Mouse (Mus musculus) right cerebral cortex, postnatal 10 days (tissue): ENCODE data around the gene Traf3ip3.

ENCODE experiments used
- DNase-seq, 2 experiments: peaks; one replicate each; pipeline ENCODE4 v3.0.0; 2021; ENCODE audit warnings: low spot score in 2 of 2

The Traf3ip3 gene

GRCm38 (mm10) chr1:193207503-193207902, 6.0 kb upstream of the Traf3ip3 start, which contains the start of gene Lamb3:
Lamb3 (plus strand) TSS chr1:193207699.
- DNase-seq: no peak

- DNase-seq: no peak
These were observed 3.9 kb upstream of the Traf3ip3 start for GRCm38 (mm10) chr1:193205431-193205830.

- no peak for DNase-seq
These were observed 2.3 kb upstream of the Traf3ip3 start for GRCm38 (mm10) chr1:193203821-193204220.

GRCm38 (mm10) chr1:193200640-193201382, 692 bp downstream of the Traf3ip3 start:
- DNase-seq: no peak

- no peak for DNase-seq
These were observed 3.2 kb downstream of the Traf3ip3 start for GRCm38 (mm10) chr1:193198312-193198711.

GRCm38 (mm10) chr1:193197494-193198205, 3.9 kb downstream of the Traf3ip3 start:
- no peak for DNase-seq

GRCm38 (mm10) chr1:193195169-193195810, 6.2 kb downstream of the Traf3ip3 start:
- no peak for DNase-seq

- no peak for DNase-seq
These were observed 6.9 kb downstream of the Traf3ip3 start for GRCm38 (mm10) chr1:193194416-193195140.

- no peak for DNase-seq
These were observed 9.7 kb downstream of the Traf3ip3 start for GRCm38 (mm10) chr1:193191675-193192283.

DNA sequence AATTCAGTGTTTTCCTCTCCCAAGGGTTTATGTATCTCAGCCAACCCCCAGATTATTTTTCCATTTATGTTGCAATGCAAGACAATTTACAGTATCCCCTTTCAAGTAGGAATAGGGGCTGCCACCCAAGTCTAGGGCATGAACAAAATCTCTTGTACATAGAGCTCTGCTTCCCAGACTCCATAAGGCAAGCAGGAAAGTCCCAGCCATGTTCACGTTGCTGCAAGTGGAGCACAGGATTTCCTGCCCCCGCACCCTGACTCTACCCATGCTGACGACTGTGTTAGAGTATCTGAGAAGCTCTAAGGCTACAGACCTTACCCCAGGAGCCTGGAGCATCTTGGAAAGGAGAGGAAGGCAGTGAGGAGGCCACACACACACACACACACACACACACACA, 11.7 kb downstream of the Traf3ip3 start:
- DNase-seq: no peak

GRCm38 (mm10) chr1:193189151-193189621, 12.3 kb downstream of the Traf3ip3 start:
- DNase-seq: peak; percentile 47 to 53

DNA sequence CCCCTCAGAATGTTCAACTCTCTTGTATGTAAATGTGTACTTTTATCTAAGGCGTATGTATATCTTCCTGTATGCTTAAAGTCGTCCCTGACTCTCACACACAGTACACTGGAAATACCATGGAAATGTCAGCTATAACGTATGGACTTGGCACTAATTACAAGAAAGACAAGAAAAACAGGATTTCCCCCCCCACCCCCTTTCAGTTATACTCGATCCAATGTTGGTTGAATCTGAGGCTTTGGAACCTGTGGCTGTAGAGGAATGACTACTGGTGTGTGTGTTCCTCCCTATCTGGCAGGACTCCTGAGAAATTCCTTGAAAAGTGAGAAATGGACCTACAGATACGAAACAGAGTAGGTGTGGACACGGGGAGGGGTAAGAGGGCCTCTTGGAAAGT, 13.2 kb downstream of the Traf3ip3 start:
- no peak for DNase-seq

DNA sequence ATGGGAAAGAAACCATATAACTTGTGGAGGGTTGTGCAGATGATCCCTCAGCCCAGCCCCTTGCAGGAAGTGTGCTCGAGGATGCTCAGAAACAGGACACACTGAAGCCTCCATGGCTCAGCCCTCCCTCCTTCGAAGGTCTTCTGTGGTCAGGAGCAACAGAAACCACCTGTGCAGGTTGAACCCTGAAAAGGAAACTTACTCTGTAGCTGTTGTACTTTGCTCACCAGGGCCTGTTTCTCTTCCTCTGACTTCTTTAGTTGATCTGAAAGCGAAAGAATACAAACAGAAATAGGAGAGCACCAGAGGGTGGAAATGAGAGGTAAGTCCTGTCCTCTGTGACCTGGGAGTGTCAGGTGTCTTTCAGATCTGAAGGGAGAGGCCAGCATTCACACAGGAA, 20.4 kb downstream of the Traf3ip3 start:
- DNase-seq: no peak

GRCm38 (mm10) chr1:193174143-193174733, 27.3 kb downstream of the Traf3ip3 start:
- DNase-seq: no peak

- DNase-seq: no peak
These were observed 27.7 kb downstream of the Traf3ip3 start for GRCm38 (mm10) chr1:193173810-193174129.

- peak; percentile 97 to 98 for DNase-seq
These were observed 28.3 kb downstream of the Traf3ip3 start for GRCm38 (mm10) chr1:193172991-193173809.

GRCm38 (mm10) chr1:193169856-193170255, 31.6 kb downstream of the Traf3ip3 start:
- DNase-seq: no peak

- no peak for DNase-seq
These were observed 32.3 kb downstream of the Traf3ip3 start for GRCm38 (mm10) chr1:193169228-193169627.

- DNase-seq: no peak
These were observed 33.8 kb downstream of the Traf3ip3 start, which contains the start of gene A130010J15Rik for GRCm38 (mm10) chr1:193167746-193168145. A130010J15Rik (plus strand) TSS chr1:193168046.
